Mouse (Mus musculus) thymus, postnatal 4 days (tissue): Measurements from ENCODE around the gene Strap.

ENCODE experiments used
- DNase-seq: peaks from one replicate; pipeline ENCODE4 v3.0.0; 2021

Gene Strap

GRCm38 (mm10) chr6:137734460-137734845, 425 bp upstream of the Strap start:
- DNase-seq, result peak; percentile 26

GRCm38 (mm10) chr6:137735671-137736238, 877 bp downstream of the Strap start:
- DNase-seq, result no peak

DNA sequence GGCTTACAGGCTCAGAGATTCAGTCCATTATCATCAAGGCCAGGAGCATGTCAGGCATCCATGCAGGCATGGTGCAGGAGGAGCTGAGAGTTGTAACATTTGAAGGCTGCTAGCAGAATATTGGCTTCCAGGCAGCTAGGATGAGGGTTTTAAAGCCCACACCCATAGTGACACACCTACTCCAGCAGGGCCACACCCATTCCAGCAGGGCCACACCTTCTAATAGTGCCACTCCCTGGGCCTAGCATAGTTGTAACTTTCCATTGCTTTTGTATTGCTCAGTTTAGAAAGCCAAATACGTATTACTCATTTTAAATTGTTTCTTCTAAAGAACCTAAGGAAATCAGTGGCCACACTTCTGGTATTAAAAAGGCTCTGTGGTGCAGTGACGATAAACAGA, 6.1 kb downstream of the Strap start:
- DNase-seq, result no peak

DNA sequence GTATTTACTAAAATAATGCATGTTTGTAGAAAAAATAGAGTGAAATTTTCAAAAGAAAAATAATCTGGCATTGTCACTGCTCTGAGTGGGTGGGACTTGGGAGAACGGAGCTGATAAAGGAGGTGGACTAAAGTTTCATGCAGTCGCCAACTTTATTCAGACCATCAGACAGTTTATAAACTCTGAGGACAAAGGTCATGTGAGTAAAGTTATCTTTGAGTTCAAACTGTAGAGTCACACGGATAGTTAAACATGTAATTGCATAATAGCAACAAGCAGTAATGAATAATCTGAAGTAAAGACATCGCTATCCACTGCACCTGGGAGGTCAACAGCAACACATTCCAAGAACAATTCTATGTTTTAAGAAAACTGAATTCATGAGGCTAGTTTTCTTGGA, 9.8 kb downstream of the Strap start:
- no peak for DNase-seq

GRCm38 (mm10) chr6:137747174-137747928, 12.5 kb downstream of the Strap start:
- DNase-seq, result peak; percentile 26

DNA sequence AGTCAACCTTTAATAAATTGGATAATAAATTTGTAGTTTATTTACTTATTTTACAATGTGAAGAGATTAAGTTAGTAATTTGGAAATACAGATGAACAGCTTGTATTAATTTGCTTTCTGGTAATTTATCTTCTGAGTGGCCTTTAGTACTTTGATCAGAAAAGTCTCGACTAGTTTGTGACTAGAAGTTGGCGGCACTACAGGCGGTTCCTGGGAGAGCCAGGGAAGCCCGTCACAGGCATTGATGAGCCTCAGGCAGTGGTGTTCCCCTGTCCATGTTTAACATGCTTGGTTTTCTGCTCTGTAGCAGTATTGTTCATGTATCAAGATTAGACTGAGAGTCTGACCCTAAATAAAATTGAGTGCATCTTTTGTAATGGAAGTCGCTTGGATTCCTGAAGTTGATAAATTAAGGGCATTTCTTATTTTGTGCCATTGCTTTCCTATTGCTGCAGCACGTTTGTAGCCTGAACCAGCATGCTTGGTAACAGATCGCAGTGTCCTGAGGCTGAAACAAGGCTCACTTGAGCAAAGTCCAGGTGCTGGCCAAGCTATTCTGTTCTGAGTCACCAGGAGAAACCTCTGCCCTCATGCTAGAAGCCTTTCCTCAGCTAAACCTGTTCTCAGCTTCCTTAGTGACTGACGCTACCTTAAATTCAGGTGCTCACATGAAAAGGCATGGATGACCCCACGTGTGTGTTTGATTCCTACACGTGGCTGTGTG, 16.8 kb downstream of the Strap start:
- no peak for DNase-seq

DNA sequence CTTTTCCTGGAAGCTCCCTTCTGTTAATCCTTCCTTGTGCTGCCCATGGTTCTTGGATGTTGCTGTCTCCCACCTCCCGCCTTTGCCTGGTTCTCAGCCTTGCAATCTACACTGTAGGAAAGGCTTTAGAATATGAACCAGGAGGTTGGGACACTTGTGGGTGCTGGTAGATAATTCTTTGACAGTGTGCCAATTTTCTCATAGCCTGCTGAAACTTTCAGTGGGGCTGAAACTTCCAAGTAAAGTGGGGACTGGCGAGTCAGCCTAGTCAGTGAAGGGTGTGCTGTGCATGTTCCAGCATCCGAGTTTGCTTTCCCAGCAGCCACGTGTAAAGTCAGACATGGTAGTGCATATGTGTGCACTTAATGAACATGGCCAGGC, 17.4 kb downstream of the Strap start:
- DNase-seq, result no peak

GRCm38 (mm10) chr6:137754056-137754856, 19.4 kb downstream of the Strap start, which contains the start of gene Dera:
Dera (plus strand) TSS chr6:137754546.
- DNase-seq, result peak; percentile 97

DNA sequence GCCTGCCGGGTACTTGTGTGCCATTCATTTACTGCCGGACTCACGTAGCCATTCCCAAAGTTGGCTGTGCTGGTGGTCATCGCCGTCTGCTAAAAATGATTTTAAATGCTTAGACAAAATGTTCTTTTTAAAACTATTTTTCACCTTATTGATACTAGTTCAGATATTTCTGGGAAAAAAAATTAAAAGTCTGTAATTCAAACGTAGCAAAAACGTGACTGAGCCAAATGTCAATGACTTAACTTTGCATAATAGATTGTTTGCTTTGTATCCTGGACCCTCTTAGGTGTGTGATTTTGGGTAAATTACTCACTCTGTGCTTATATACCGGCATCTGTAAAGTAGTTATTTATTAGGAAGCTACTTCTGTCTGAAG, 20.0 kb downstream of the Strap start:
- DNase-seq, result no peak

- peak; percentile 57 for DNase-seq
Observed at GRCm38 (mm10) chr6:137756310-137756709, 21.4 kb downstream of the Strap start.

DNA sequence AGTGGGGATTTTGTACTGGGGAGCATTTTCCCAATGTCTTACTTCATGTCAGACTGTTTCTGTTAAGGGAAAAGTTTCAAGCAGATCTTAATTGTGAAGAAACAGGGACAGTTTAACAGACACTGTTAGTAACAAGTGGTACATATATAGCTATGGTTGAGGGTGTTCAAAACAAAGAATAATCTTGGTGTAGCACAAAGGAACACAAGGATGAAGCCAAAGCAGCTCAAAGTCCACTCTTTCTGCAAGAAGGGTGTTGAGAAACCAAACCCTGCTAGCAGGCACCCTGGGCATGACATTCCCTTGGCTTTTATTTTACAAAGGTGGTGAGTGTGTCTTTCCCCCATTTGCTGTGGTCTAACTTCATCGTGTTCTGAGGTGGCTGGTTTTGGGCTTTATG, 23.0 kb downstream of the Strap start:
- DNase-seq, result no peak

DNA sequence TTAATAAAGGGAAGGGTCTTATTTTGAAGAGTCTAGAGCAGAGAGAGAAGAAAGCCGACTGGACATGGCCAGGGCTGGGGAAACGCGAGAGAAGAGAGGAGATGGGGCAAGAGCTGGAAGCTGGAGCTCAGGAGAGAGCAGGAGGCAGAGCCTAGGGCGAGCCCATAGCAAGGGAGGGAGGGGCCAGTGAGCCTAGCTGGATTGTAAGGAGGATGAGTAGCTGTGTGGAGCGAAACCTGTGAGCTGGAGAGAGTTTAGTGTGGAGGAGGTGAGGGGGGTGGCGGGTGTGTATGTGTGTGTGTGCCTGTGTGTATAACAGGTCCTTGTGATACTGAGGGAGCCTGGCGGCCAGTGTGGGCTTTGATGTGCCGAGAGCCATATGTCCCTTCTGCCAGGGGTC, 24.8 kb downstream of the Strap start:
- no peak for DNase-seq

GRCm38 (mm10) chr6:137760966-137761365, 26.1 kb downstream of the Strap start:
- no peak for DNase-seq

DNA sequence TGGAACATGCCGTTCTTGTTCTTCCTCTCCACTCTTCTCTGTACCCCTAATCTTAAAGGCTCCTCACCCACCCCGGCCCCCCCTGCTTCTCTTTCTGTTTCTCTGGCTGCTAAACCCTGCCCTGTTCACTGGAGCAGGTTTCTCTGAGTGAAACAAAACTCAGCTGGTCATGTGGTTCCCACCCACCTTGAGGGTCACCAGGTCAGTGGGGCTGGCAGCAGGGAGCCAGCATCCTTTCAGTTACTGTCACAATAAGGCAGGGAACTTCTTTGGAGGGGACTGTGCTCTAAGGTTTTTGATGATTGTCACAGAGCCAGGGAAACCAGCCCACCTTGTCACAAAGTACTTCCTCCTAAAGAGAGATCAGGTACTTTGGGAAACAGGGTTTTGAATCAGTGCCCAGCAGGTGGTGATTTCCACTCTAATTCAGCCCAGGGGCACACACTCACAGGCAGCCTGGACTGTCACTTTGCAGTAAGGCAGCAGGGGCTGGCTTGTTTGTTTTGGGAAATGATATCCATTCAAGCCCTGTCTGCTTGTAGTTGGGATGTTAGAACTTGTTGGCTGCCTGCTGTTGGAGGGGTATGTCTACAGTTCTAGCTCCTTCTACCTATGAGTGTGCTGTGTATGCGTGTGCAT, 29.8 kb downstream of the Strap start:
- DNase-seq, result no peak

DNA sequence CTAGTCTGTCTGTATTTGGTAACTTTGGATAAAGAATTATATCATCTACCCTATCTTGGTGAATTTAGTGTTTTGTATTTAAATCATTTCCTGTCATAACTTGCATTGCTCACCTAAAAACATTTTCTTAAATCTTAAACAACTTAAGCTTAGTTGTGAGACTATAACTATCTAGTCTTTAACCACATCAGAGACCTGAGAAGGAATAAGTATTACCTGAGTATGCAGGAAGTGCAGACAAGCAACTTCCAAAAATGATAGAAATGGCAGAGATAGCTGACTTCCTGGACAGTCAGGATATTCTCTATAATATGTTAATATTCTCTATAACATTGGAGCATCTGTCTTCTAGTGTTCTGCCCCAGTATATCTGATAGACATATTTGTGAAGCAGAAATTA, 31.3 kb downstream of the Strap start:
- DNase-seq, result no peak

- no peak for DNase-seq
Observed at GRCm38 (mm10) chr6:137771621-137772250, 36.9 kb downstream of the Strap start.

DNA sequence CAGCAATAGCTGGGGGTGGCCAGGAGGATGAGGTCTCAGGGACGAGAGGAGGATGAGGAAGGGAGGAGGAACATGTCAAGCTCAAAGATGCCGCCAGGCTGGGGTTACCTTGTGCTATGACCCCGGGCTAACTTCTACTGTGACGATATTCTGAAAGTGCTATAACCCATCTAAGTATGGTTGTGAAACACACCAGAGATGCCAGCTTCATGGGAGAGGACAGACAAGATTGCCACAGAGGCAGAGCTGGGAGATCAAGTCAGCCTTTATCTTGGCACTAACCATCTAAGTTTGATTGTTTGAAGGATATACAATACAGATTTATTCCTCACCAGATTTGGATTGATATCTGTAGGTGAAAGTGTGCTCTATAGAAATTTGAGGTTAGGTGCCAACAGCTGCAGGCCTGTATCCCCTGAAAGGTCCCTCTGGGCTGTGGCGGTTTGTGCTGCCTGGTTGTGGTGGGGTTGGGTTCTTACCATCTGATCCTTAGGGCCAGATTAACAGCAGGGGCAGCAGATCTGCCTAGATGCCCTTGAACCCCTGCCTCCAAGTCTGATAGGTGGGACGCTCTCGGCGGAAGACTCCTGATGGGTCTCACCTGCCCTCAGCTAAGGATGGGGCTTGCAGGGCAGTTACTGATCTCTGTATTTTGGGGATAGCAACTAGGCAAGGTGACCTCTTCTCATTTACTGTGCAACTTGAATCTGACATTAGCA, 38.2 kb downstream of the Strap start:
- no peak for DNase-seq

DNA sequence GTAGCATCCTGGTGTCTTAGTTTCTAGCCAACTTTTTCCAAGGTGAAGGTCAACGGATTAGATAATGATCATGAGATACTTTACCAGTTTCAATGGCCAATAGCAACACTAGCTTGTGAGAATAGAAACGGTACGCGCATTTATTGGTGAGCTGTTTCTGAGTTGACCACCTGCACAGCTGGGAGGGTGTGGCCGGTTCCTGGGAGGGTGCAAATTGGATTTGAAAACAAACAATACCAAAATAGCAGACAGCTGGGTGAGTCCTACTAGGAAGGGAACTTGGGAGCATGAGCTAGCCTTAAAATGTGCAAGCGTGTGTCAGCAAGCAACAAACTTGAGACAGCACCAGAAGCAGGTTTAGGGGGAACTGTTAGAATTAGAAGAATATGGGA, 38.8 kb downstream of the Strap start:
- DNase-seq, result no peak

- DNase-seq, result no peak
Observed at GRCm38 (mm10) chr6:137774166-137774565, 39.3 kb downstream of the Strap start.

- no peak for DNase-seq
Observed at GRCm38 (mm10) chr6:137775159-137775558, 40.3 kb downstream of the Strap start.

DNA sequence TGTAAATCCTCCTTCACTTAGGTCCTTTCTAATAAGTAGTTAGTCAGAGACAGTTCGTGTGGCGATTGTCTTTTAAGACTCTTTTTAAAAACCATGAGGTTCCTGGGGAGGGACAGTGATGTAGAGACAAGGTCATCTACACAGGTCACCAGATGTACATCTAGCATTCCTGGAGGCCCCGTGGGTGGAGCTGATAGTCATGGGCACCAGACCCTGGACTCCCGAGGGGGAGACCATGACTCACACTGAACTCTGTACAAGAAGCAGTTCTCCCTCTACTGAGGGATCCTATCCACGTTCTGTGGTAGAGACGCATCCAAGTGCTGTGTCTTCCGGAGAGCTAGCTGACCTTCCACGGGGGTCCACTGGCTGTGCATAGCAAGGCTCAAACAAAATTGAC, 42.1 kb downstream of the Strap start:
- DNase-seq, result no peak
